Mouse (Mus musculus) brain, embryonic 18.5 days (tissue): Measurements from ENCODE around the gene Csnk1g2.
A peak's percentile ranks its signal among the peaks of the same experiment; 100 is the strongest.

Experiments used
- DNase-seq: peaks from one replicate; pipeline ENCODE4 v3.0.0-alpha.2; 2012; ENCODE audit warnings: low read depth, low spot score

Gene Csnk1g2

DNA sequence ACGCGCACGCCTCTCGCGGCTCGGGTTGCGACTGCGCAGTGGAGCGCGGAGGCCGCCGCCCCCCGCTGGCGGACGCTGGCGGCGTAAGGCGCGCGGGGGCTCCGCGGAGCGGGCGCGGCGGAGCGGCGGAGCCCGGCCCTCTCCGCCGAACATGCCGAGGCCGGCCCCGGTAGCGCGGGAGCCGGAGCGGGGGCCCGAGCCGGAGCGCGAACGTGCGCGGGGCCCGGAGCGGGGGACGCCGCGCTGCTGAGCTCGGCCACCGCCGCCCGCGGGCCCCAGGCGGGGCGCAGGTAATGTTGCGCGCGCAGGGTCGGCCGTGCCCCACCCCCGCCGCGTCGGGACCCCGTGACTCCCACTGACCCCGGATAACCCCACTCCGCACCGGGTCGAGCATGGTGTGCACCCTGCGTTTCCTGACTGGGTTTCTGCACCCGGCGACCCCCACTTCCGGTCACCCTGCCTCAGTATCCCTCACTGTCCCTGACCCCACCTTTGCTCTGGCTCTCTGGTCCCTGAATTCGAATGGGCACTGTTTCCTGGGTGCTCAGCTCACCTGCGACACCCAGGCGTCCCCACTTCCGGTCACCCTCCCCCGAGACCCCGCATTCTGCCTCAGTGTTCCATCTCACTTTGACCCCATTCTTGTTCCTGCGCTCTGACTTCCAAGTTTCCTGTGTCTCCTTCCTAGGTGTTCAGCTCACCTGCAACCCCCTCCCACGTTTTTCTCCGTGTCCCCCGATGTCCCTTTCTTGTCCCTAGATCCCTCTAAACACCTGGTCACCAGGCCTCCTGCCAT lies at the start of gene Csnk1g2:
Gene Csnk1g2, plus strand, starts transcription at position 178 of the 796 bp plus-strand sequence.
- no peak for DNase-seq

GRCm38 (mm10) chr10:80573944-80574343 lies 48.7 kb upstream of the Csnk1g2 start:
- no peak for DNase-seq

DNA sequence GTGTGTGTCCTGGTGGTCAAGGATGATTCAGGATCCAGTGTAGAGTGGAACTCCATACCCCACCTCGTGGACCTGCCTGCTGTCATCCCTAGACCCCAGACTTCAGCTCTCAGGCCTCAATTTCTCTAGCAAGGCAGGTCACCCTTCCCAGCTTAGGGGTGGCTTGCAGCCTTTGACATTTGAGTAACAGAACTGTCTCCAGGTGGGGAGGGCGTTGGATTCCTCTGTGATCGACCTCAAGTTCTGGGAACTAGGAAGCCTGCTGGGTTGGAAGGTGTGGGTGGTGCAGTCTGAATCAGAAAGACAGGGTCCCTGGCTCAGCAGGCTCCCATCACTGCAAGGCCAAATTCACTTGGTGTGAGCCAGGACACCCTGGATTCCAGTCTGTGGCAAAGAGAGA lies 47.7 kb upstream of the Csnk1g2 start:
- DNase-seq: no peak

DNA sequence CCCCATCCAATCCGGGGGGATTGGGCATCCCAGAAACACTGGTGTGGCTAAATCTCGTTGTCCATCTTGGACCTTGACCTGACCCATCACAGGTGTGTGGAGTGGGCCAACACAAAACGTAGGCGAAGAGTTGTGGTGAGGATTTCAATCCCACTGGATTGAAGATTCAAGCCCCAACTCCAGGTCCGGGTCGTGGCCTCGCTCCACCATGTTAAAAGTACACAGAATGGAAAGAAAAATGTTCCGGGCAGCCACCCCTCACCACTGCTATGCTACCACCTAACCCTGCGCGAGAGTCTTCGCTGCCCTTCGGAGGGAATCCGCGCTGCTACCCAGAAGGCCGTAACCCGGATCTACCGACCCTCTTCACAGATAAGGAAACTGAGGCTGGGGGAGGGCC lies 46.7 kb upstream of the Csnk1g2 start:
- no peak for DNase-seq

DNA sequence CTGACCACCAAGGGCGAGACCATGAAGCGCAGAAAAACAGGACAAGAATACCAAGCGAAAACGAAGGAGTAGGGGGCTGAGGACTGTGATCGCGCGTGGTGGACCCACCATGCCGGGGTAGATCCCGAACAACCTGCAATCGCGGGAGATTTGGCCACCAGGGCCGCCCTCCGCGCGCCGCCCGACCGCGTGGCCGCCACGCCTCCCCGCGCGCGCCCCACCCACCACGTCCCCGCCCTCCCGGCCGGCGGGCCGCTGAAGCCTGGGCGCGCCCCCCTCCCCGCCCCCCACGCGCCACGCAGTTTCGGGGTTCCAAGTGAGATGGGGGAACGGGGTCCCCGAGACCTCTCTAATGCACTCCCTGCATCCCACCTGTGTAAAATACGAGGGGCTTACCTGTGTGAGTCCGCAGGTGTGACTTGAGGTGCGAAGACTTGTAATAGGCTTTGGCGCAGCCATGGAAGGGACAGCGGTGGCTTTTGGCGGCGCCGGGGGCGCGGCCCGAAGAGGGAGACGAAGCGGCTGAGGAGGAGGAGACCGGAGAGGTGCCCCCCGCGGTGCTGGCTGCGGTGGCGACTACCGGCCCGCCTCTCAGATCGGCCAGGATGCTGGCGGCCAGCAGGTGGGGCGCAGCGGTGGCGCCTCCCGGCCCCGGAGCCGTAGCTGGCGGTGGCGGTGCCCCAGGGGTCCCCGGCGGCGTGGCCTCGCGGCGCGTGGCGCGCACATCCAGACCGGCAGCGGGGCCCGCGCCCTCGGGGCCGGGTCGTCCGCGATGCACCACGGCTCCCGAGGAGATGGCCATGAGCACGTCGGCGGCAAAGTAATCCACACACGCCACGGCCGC lies 46.1 kb upstream of the Csnk1g2 start:
- no peak for DNase-seq

DNA sequence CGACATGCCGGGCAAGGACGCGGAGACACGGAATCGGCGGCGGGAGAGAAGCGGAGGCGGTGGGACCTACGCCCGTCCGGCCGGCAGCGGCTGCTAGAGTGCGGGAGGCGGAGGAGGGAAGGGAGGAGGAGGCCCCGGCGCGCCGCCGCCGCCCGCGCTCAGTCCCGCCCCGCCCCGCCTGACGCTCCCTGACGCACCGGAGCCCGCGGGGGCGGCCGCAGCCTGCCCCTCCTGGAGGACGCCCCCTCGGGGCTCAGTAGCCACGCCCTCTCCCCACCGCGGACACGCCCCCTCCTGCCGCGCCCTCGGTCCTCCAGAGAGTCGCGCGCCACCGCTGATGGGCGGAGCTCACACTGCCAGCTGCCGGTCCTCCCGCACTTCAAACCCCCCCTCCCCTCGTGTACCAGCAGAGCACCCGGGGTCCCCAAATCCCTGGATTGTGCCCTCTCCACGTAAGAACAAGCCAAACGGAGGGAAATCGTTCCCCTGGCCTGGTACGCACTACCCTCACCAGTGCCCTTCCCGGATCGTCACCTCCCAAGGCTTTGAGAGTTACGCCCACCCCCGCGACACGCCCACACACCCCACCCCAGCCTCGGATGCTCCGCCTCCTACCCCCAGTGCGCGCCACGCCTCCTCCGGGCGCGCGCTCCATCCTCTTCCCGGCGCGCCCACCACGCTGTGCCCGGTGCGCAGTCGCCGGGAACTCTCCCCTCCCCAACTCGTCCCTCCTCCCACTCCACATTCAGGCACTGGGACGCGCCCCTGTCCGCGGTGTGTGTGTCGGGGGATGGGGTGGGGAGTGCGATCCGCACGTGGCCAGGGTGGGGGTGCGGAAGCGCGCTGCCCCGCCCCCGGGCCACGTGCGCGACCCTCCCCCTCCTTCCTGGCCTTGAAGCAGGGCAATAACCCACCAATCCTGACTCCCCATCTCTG lies 45.2 kb upstream of the Csnk1g2 start, which contains the start of gene Klf16:
Gene Klf16, minus strand, starts transcription at position 127 of the 936 bp plus-strand sequence.
- peak; percentile 87 for DNase-seq

DNA sequence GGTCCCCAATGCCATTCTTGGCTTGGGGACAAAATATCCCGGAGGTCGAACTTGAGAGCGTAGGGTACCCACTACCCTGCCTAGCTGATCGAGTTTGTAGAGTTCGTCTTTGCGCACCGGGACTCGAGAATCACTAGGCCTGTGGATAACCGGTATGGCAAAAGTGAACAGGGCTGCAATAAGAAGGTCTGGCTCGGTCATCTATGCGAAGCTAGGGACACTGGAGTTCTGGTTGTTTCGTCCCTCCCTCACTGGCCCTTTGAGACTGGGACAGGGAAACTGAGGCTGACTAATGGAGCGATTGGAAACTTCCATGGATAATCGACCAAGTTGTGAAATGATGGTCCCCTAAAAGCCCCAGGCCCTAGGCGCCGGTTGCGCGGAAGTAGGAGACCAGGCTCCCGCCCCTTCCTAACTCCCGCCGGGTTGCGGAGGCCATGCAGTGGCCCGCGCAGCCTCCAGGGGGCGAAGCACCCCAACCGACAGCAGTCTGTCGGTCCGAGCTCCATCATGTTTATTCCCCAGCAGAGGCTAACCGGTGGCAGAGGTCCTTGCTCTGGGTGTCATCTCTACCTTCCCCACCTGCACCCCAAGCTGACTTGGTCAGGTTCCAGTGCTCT lies 44.4 kb upstream of the Csnk1g2 start:
- DNase-seq: no peak

DNA sequence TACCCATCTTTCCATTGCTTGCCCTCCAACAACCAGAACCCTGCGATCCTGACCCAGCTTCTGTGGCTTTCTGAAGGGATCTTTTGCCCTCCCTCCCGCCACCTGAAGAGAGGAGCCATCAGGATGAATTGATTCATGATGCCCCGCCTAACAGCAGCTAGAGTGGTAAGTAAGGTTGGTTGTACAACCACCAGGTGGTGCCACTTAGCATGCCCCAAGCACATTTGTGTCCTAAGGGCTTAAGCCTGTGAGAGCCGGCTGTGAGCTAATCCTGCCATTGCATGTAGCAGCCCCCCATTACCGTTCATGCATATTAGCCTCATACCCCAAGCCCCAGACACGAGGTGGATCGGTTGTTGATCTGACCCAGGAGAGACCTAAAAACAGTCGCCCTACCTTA lies 43.7 kb upstream of the Csnk1g2 start:
- DNase-seq: no peak

- no peak for DNase-seq
Measured at GRCm38 (mm10) chr10:80583047-80583446, 39.6 kb upstream of the Csnk1g2 start.

DNA sequence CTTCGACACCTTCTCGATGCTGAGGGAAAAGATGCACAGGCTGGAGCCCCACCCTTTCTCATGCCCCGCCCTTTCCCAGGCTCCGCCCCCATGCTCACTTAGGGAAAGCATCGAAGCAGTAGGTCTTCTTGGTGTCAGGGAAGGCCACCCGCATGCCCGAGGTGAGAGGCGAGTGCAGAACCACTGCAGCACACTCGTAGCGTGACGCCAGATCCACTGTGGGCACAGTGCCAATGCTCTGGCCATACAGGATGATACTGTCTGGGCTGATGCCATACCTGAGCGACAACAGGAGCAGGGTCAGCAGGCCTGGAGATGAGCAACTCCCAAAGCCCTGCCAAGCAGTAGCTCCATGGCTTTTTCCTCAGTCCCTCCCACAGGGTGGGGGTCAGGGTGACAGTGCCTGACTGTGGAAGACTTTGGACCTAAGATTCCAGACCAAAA lies 38.6 kb upstream of the Csnk1g2 start:
- no peak for DNase-seq

DNA sequence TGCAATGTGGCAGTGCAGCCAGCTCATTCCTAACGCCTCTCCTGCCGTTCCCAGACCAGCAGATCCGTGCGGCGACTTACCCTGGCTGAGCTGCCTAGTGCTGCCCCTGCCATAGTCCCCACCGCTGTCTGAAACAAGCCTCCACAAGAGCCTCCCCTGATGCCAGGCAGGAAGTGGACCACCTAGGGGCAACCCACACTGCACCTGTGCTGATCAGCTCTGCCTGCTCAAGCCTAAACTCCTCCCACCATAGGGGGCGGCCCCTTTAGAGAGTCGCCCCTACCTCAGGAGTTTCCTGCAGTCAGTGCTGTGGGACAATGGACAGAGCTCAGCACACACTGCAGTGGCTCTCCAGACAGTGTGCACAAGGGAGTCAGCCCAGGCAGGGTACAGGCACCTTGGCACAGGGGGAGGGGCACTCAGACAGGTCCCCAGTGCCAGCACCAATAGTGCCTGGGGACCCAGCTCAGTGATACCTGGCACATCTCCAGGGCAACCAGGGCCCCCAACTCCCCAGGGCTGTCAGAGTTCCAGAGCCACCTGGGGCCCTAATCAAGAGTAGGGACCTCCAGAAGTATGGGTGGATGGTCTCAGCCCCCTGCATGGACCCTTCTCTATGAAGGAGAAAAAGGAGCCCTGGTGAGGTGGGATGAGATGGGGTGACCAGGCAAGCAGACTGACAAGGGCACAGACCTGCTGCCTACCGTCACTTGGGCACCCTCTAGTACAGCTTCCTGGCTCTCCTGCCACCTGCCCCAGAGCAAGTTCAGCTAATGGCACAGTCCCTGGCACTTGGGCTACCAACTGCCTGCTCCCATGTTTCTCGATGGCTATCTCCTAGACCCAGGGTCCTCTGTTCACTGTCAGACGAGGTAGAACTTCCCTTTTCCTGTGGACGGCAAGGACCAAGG lies 37.7 kb upstream of the Csnk1g2 start:
- DNase-seq: no peak

DNA sequence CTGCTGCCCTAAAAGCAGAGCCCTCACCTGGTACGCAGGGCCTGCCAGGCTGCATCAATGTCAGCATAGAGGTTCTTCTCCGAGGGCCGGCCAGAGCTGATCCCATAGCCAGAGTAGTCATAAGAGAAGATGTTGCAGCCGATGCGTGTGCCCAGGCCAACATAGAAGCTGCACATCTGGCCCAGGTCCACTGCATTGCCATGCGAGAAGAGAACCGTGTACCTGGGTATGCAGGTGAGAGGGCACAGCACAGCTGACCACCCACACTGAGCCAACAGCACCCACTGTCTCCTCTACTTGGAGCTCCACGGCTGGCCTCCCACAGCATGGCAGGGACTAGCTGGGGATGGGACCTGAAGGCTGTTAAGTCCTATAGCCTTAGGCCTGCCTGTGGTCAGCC lies 37.1 kb upstream of the Csnk1g2 start:
- DNase-seq: no peak

GRCm38 (mm10) chr10:80586407-80587304 lies 36.0 kb upstream of the Csnk1g2 start:
- DNase-seq: no peak

DNA sequence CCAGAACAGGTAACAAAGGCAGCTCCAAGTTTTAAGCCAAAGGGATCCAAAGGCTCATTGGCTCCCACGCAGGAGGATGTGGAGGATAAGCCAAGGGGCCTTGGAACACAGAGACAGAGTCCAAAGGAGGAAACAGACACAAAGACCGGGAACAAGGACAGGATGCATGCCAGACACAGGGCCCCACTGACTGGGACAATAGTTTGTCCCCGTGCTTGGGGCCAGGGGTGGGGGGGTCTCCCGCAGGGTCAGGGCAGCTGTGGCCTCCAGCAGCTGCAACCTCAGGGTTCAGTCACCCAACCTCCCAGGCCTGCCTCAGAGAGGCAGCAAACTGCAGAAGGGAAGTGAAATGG lies 35.4 kb upstream of the Csnk1g2 start:
- DNase-seq: no peak

DNA sequence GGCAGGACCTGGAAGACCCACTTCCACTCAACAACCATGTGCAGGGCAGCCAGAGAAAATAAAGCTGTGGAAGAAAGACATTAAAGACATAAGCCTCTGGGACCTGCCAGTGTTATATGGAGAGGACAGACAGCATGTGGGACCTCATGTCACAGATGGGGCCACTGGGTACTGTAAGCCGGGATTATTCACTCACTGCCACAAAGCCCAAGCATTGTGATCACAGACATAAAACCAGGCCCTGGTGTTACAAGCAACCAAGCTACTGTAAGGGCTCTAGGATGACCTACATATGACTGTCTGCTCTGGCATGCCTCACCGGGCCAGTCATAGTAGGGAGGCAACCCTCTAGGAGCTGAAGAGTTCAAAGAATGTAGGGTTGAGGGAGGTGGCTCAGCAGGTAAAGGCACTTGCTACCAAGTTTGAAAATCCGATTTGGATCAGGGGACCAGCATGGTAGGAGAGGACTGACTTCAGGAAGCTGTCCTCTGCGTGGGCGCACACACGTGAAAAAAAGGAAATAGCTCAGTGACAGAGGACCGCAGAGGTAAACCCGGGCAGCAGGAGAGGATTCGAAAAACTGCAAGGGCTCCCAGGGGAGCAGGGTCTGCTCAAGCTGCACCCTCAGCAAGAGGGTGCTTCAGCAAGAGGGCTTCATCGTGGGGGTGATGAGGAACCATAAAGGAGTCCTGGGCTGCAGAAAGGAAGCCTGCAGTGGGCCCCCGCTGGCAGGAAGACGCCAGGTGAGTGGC lies 33.3 kb upstream of the Csnk1g2 start:
- DNase-seq: no peak

- peak; percentile 94 for DNase-seq
Measured at GRCm38 (mm10) chr10:80589879-80590854, 32.5 kb upstream of the Csnk1g2 start, which contains the start of gene Abhd17a. Gene Abhd17a (minus strand): TSS chr10:80590341.

- DNase-seq: no peak
Measured at GRCm38 (mm10) chr10:80596318-80596717, 26.3 kb upstream of the Csnk1g2 start.
